Mouse (Mus musculus) forebrain, embryonic 12.5 days (tissue): ENCODE results near the gene Olfr15. TPM values are rescaled to one million over a fixed set of nuclear protein-coding genes. Genes with fewer than 3 reads are reported as not detected.
A peak's percentile ranks its signal among the peaks of the same experiment; 100 is the strongest.
"Not testable (repeated sequence)": the region's sequence is repeated elsewhere in the genome, so short reads cannot be mapped to it uniquely, and the experiment has no call there.

Source experiments
- ATAC-seq: fragments of 200-750 bp; cut with Nextera tagmentation; 2 replicates; pipeline ENCODE4 v1.8.0; 2017; ENCODE audit warnings: moderate TSS enrichment; ENCODE audit not compliant: low FRiP score
- H3K27ac ChIP-seq: fragments of 300-500 bp; sonication (generic); 2 replicates; pipeline ENCODE4 v1.5.1; 2016; ENCODE audit warnings: mild to moderate bottlenecking
- H3K27me3 ChIP-seq: fragments of 300-500 bp; sonication (generic); 2 replicates; pipeline ENCODE4 v1.6.1; 2016; ENCODE audit warnings: mild to moderate bottlenecking
- H3K36me3 ChIP-seq: fragments of 300-500 bp; sonication (generic); replicated peaks from 2 replicates; pipeline ENCODE4 v1.6.1; 2016; ENCODE audit warnings: mild to moderate bottlenecking
- H3K4me1 ChIP-seq: fragments of 300-500 bp; sonication (generic); 2 replicates; pipeline ENCODE4 v1.6.1; 2016
- H3K4me2 ChIP-seq: fragments of 300-500 bp; sonication (generic); 2 replicates; pipeline ENCODE4 v1.6.1; 2016; ENCODE audit warnings: mild to moderate bottlenecking, moderate library complexity
- H3K4me3 ChIP-seq: fragments of 300-500 bp; sonication (generic); replicated peaks from 2 replicates; pipeline ENCODE4 v1.5.1; 2016; ENCODE audit warnings: mild to moderate bottlenecking
- H3K9ac ChIP-seq: fragments of 300-500 bp; sonication (generic); 2 replicates; pipeline ENCODE4 v1.6.1; 2016; ENCODE audit warnings: mild to moderate bottlenecking
- H3K9me3 ChIP-seq: fragments of 300-500 bp; sonication (generic); 2 replicates; pipeline ENCODE4 v1.6.1; 2016
- WGBS: fragments of 180-500 bp; shearing (Covaris S2); methylation state at CpG from one replicate; pipeline ENCODE4 v1.1.7; 2016; 5-methylcytosine and 5-hydroxymethylcytosine counted together
- polyA plus RNA-seq: library from polyadenylated mRNA; unstranded; fragments of >200 nt; fragmentation: Nextera tagmentation; extraction: Ambion mirVana; gene quantifications from 2 replicates; pipeline ENCODE4 v1.2.1, GENCODE M21; 2016

Olfr15 gene
- polyA plus RNA-seq, 1 experiment from 2014 or later: 0.60 TPM

DNA sequence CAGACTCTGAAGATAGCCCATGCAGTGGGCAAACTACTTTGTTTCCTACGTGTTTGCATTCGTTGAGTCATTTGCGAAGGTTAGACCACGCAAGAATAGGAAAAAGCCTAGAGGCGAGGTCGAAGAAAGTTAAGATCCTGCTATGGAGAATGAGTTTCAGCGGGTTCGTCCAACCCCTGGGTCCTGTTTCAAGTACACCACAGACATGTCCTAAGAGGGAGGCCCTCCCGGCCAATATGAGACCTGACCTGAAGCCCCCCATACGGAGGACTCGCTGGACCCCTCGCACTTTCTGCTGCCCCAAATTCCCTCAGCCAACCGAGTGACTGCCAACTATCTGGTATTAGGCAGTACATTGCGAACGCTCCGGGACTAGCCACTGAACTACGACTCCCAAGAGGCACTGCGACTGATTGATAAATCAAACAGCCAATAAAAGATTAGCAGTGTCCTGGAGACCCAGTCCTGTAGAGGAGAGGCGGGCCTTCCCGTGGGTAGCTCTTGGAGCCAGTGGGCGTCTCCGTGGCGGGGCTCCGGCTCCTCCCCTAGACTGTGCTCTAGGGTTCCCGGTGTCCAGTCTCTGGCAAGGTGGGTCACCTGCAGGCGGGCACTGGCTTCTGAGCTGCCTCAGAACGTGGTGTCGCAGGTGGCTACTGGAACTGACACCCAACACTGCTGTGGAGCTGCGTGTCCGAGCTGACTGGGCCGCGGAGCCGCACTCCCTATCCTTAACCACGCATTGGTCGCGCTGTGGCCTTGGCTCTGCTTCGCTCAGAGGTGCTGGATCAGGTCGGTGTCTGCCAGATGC, 16.2 kb downstream of the Olfr15 start, which contains the start of gene Zfp174:
Gene Zfp174 (plus strand): TSS at position 558 of the 808 bp plus-strand sequence.
- H3K27me3 ChIP-seq: no peaks in the 10 kb centered on the region
- ATAC-seq: peak; percentile 99
- no peaks in the 10 kb centered on the region for H3K36me3 ChIP-seq
- peak within 1 kb of the TSS; percentile 65 for H3K4me2 ChIP-seq
- H3K27ac ChIP-seq: no peak within 1 kb of the TSS
- peaks cover 7% of the 10 kb centered on the region for H3K4me1 ChIP-seq
- peak within 1 kb of the TSS; percentile 68 for H3K4me3 ChIP-seq
- no peaks in the 10 kb centered on the region for H3K9me3 ChIP-seq
- peak within 1 kb of the TSS; percentile 69 for H3K9ac ChIP-seq
- WGBS: 4% methylated on average over 38 of the region's 38 CpGs

DNA sequence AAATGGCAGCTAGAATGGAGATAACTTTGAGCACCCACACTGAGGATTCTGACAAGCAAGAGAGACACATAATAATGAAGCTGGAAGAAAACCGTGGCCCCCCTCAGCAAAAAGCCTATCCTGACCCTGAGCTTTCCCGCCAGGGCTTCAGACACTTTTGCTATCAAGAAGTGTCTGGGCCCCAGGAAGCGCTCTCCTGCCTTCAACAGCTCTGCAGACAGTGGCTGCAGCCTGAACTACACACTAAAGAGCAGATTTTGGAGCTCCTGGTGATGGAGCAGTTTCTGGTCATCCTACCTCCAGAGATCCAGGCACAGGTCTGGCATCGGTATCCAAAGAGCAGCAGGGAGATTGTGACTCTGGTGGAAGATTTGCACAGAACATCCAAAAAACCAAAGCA, 17.2 kb downstream of the Olfr15 start:
- Histone ChIP-seq H3K9ac (no peak overlapping the region), H3K4me2 (peak overlapping the region; percentile 65), H3K27me3 (no peaks in the 10 kb centered on the region), H3K27ac (no peak overlapping the region), H3K4me1 (peaks cover 7% of the 10 kb centered on the region), H3K4me3 (peak overlapping the region; percentile 68), H3K9me3 (no peaks in the 10 kb centered on the region), H3K36me3 (no peaks in the 10 kb centered on the region)
- WGBS: 76% methylated on average over 4 of the region's 4 CpGs
- no peak for ATAC-seq

DNA sequence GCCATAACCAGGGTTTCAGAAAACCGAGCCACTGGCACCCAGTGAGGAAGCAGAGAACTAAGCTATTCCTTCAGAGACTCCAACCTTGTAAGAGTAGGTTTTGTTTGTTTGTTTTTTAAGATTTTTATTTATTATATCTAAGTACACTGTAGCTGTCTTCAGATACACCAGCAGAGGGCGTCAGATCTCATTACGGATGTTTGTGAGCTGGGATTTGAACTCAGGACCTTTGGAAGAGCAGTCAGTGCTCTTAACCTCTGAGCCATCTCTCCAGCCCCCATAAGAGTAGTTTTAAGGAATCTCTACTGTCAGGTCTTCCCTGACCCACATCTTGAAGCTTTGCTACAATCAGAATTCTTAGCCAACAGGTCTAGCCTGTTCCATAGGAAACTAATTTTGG, 17.7 kb downstream of the Olfr15 start:
- no peak for ATAC-seq
- Histone ChIP-seq H3K9me3 (no peaks in the 10 kb centered on the region), H3K4me1 (peaks cover 7% of the 10 kb centered on the region), H3K27me3 (no peaks in the 10 kb centered on the region), H3K4me2 (no peak overlapping the region), H3K9ac (no peak overlapping the region), H3K27ac (no peak overlapping the region), H3K36me3 (no peaks in the 10 kb centered on the region), H3K4me3 (no peak overlapping the region)
- WGBS: 77% methylated on average over 3 of the region's 3 CpGs

DNA sequence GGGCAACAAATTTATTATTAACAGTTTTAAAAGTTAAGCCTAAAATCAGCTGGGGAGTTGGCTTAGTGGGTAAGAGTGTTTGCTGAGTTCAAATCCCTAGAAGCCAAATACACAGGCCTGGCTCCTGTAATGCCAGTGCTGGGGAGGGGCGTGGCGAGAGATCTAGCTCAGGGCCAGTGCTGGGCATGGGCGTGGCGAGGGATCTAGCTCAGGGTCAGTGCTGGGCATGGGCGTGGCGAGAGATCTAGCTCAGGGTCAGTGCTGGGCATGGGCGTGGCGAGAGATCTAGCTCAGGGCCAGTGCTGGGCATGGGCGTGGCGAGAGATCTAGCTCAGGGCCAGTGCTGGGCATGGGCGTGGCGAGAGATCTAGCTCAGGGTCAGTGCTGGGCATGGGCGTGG, 20.6 kb downstream of the Olfr15 start:
- not testable (repeated sequence) for H3K27ac ChIP-seq, H3K4me2 ChIP-seq, ATAC-seq, H3K9ac ChIP-seq, H3K4me1 ChIP-seq, H3K9me3 ChIP-seq, H3K36me3 ChIP-seq, H3K4me3 ChIP-seq, H3K27me3 ChIP-seq
- WGBS: 94% methylated on average over 12 of the region's 13 CpGs

DNA sequence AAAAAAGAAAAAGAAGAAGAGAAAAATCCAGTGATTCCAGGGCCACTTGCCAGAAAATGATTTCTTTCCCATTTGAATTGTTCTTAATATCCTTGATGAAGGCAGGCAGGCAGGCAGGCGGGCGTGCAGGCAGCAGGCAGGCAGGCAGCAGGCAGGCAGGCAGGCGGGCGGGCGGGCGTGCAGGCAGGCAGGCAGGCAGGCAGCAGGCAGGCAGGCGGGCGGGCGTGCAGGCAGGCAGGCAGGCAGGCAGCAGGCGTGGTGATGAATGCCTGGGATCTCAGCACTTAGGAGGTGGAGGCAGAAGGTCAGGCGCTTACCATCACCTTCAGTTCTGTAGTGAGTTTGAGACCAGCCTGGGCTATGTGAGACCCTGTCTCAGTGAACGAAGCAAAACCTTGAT, 21.9 kb downstream of the Olfr15 start:
- no peaks in the 10 kb centered on the region for H3K9me3 ChIP-seq
- no peak overlapping the region for H3K4me3 ChIP-seq
- no peak overlapping the region for H3K27ac ChIP-seq
- no peak overlapping the region for H3K9ac ChIP-seq
- 36% methylated on average over 12 of the region's 12 CpGs for WGBS
- H3K27me3 ChIP-seq: no peaks in the 10 kb centered on the region
- no peaks in the 10 kb centered on the region for H3K36me3 ChIP-seq
- ATAC-seq: no peak
- no peak overlapping the region for H3K4me2 ChIP-seq
- peaks cover 5% of the 10 kb centered on the region for H3K4me1 ChIP-seq

DNA sequence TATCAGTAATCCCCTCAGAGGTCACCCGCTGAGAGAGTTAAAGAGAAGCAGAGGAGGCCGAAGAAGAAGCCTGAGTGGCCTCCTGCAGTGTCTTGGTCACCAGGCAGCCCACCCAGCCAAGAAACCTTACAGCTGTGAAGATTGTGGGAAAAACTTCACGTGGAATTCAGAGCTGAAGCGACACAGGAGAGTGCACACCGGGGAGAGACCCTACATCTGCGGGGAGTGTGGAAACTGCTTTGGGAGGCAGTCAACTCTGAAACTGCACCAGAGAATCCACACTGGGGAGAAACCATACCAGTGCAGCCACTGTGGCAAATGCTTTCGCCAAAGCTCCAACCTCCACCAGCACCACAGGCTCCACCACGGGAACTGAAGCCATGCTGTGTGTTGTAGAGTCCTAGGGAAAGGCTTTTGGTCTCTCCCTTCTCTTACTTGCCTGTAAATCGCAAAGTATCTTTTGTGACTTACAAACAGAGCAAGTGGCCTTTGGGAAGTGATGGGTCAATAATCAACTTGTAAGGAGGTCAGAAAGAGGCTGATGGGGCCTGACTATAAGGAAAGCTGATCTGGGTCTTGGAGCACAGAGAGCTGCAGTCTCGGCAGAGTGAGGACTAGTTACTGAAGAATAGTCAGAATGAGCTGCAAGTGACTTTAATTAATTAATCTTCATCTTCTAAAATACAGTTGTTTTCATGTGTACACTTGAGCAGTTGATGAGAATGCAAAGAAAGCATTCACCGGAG, 23.9 kb downstream of the Olfr15 start:
- Histone ChIP-seq H3K9ac (no peak overlapping the region), H3K27ac (no peak overlapping the region), H3K4me2 (no peak overlapping the region), H3K27me3 (no peaks in the 10 kb centered on the region), H3K4me3 (no peak overlapping the region), H3K4me1 (no peaks in the 10 kb centered on the region), H3K9me3 (no peaks in the 10 kb centered on the region), H3K36me3 (no peaks in the 10 kb centered on the region)
- WGBS: 50% methylated on average over 11 of the region's 11 CpGs
- ATAC-seq: no peak

DNA sequence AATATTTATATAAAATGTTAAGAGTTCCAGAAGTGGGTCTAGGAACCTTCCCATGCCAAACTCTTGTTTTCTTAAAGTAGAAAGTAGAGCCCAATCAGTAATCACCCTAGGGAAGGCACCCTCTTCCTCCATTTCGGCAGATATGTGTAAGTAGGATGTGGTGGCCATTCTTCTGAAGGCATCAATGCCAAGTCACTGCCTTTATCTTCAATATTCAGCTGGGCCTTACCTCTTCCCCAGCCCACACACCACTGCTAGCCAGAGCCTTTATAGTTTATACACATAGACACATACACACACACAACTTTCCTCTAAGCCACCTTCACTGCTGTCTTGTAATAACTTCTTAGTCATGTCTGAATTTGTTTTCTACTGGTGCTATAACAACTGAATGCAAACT, 25.1 kb downstream of the Olfr15 start:
- H3K27ac ChIP-seq: no peak overlapping the region
- no peaks in the 10 kb centered on the region for H3K4me1 ChIP-seq
- H3K4me2 ChIP-seq: no peak overlapping the region
- H3K27me3 ChIP-seq: no peaks in the 10 kb centered on the region
- no peaks in the 10 kb centered on the region for H3K9me3 ChIP-seq
- WGBS: 96% methylated on average over 1 of the region's 1 CpGs
- no peak for ATAC-seq
- no peak overlapping the region for H3K4me3 ChIP-seq
- H3K9ac ChIP-seq: no peak overlapping the region
- peaks cover 3% of the 10 kb centered on the region; the same call in 1 of the 2 replicates for H3K36me3 ChIP-seq

DNA sequence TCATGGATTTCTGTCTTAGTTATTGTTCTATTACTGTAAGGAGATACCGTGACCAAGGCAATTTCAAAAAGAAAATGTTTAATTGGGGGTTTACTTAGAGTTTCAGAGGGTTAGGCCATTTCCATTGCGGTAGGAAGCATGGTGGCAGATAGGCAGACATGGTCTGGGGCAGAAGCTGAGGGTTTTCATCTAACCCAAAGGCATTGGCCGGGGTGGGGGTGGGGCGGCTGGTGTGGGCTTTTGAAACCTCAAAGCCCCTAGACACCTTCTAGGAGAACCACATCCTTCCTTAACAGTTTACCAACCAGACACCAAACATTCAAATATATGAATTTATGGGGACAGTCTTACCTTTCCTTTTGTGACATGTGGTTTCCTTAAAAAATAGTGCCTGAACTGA, 28.6 kb downstream of the Olfr15 start:
- no peaks in the 10 kb centered on the region for H3K27me3 ChIP-seq
- H3K27ac ChIP-seq: no peak overlapping the region
- H3K9ac ChIP-seq: no peak overlapping the region
- H3K9me3 ChIP-seq: no peaks in the 10 kb centered on the region
- 93% methylated on average over 4 of the region's 4 CpGs for WGBS
- no peak overlapping the region for H3K4me3 ChIP-seq
- no peak for ATAC-seq
- H3K4me1 ChIP-seq: no peaks in the 10 kb centered on the region
- H3K36me3 ChIP-seq: peaks cover 19% of the 10 kb centered on the region
- no peak overlapping the region for H3K4me2 ChIP-seq

DNA sequence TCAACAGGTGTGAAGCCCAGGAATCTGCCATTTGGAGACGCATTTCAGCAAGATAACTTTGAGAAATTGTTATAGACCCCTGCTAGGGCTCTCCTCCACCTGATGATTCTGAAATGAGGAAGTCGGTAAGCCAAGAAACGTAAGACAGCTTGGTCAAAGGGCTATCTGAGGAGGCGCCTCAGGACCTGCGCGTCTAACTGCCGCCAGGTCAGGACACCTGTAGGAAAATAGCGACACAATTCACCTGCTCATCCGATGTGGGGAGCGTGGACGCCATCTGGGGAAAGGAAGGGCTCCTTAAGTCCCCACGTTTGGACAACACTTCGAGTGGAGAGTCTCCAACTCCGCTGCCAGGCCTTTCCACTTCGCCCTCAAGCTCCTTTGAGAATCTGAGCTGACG, 41.1 kb downstream of the Olfr15 start:
- H3K36me3 ChIP-seq: peaks cover 10% of the 10 kb centered on the region
- H3K4me1 ChIP-seq: peaks cover 19% of the 10 kb centered on the region
- H3K4me3 ChIP-seq: peak overlapping the region; percentile 57
- ATAC-seq: no peak; the same call in 1 of the 2 replicates
- H3K9me3 ChIP-seq: no peaks in the 10 kb centered on the region
- H3K27ac ChIP-seq: peak overlapping the region; percentile 46; the same call in 1 of the 2 replicates
- WGBS: 2% methylated on average over 16 of the region's 16 CpGs
- no peaks in the 10 kb centered on the region for H3K27me3 ChIP-seq
- H3K9ac ChIP-seq: peak overlapping the region; percentile 68
- H3K4me2 ChIP-seq: peak overlapping the region; percentile 82

DNA sequence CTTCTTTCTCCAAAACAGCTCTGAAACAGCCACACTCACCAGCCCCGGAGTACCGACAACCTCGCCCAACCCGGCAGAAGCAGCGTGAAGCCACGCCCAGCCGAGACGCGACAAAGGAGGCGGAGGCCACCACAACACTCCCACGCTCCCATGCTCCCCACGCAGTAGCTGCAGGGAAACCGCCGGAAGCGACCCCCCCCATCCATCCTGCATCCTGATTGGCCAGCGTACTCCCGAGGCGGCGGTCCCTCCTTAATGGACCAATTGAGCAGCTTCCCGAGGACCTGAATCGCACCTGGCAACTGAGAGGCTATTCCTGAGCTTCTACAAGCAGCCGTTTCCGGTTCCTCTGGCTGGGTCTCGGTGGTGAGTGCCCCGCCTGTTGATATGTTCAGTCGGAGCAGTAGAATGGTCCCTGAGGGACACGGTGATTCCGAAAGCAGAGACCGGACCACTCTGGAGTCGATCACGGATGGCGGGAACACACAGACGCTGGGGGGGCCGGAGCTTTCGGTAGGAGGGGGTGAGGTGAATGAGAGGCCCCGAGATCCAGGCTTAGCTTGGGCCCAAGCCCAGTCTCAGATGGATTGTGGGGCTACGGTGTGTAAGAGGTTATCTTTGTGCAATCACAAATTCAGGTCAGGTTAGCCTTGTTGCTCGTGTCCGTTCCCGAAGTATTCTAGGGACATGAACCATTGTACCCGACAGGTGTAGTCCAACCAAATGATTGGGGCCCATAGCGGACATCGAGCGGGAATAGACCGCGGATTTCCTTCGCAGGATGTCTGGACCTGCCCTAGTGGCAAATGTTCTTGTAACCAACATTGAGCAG, 41.8 kb downstream of the Olfr15 start, which contains the start of gene Naa60:
Gene Naa60 (plus strand): TSS at position 160 of the 832 bp plus-strand sequence.
- 4% methylated on average over 47 of the region's 47 CpGs for WGBS

DNA sequence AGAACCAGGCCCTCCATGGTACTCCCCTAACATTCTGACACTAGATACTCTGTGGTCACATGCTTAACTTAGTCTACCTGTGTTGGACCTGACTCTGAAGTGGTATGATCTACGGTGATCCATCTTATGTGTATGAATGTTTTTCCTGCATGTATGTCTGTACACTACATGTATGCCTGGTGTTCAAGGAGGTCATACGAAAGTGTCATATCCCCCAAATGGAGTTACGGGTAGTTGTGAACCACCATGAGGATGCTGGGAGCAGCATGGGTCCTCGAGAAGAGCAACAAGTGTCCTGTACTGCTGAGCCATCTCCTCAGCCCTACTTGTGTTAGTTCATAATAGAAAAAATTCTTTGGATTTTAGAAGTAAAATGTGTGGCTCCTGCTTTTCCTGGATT, 45.7 kb downstream of the Olfr15 start:
- Histone ChIP-seq H3K4me3 (no peak overlapping the region), H3K9ac (no peak overlapping the region), H3K36me3 (0 out of 2 replicates have a peak, but pooled peaks cover 6% of the 10 kb centered on the region), H3K4me1 (peaks cover 14% of the 10 kb centered on the region), H3K4me2 (no peak overlapping the region), H3K27ac (no peak overlapping the region), H3K27me3 (no peaks in the 10 kb centered on the region), H3K9me3 (no peaks in the 10 kb centered on the region)
- WGBS: 88% methylated on average over 4 of the region's 4 CpGs
- ATAC-seq: no peak

More for the DNA sequence above, 41.8 kb downstream of the Olfr15 start, which contains the start of gene Naa60:
- Histone ChIP-seq H3K4me2 (peak within 1 kb of the TSS; percentile 82), H3K9ac (peak within 1 kb of the TSS; percentile 68), H3K36me3 (peaks cover 7% of the 10 kb centered on the region), H3K27ac (peak within 1 kb of the TSS; percentile 46; the same call in 1 of the 2 replicates), H3K9me3 (no peaks in the 10 kb centered on the region), H3K4me1 (peaks cover 19% of the 10 kb centered on the region), H3K27me3 (no peaks in the 10 kb centered on the region), H3K4me3 (peak within 1 kb of the TSS; percentile 57)
- ATAC-seq: peak; percentile 98
